Mouse (Mus musculus) midbrain, embryonic 16.5 days (tissue): ENCODE data around the gene Mtif2. TPM values are rescaled to one million over a fixed set of nuclear protein-coding genes. Genes with fewer than 3 reads are reported as not detected.

Experiments used
- ATAC-seq: fragments of 200-750 bp; cut with Nextera tagmentation; 2 replicates; pipeline ENCODE4 v1.8.0; 2017; ENCODE audit warnings: moderate TSS enrichment
- H3K27ac ChIP-seq: fragments of 300-500 bp; sonication (generic); 2 replicates; pipeline ENCODE4 v1.5.1; 2014; ENCODE audit warnings: mild to moderate bottlenecking, low read length, mixed read lengths
- H3K27me3 ChIP-seq: fragments of 300-500 bp; sonication (generic); 2 replicates; pipeline ENCODE4 v1.6.1; 2014; ENCODE audit warnings: low read depth, low read length, mixed read lengths; ENCODE audit not compliant: control insufficient read depth, insufficient read depth
- H3K36me3 ChIP-seq: fragments of 300-500 bp; sonication (generic); 2 replicates; pipeline ENCODE4 v1.6.1; 2014; ENCODE audit warnings: mild to moderate bottlenecking, low read length, moderate library complexity, mixed read lengths; ENCODE audit not compliant: control insufficient read depth, insufficient read depth
- H3K4me1 ChIP-seq: fragments of 300-500 bp; sonication (generic); 2 replicates; pipeline ENCODE4 v1.6.1; 2014; ENCODE audit warnings: mild to moderate bottlenecking, low read length, mixed read lengths; ENCODE audit not compliant: control insufficient read depth, insufficient read depth
- H3K4me2 ChIP-seq: fragments of 300-500 bp; sonication (generic); 2 replicates; pipeline ENCODE4 v1.6.1; 2014; ENCODE audit warnings: mild to moderate bottlenecking, low read length, mixed read lengths
- H3K4me3 ChIP-seq: fragments of 300-500 bp; sonication (generic); 2 replicates; pipeline ENCODE4 v1.5.1; 2014; ENCODE audit warnings: low read depth, mild to moderate bottlenecking, low read length, moderate library complexity, mixed read lengths
- H3K9ac ChIP-seq: fragments of 300-500 bp; sonication (generic); 2 replicates; pipeline ENCODE4 v1.6.1; 2014; ENCODE audit warnings: low read depth, low read length, mixed read lengths
- H3K9me3 ChIP-seq: fragments of 300-500 bp; sonication (generic); replicated peaks from 2 replicates; pipeline ENCODE4 v1.6.1; 2014; ENCODE audit warnings: mild to moderate bottlenecking, low read length, mixed read lengths; ENCODE audit not compliant: control insufficient read depth, poor library complexity, severe bottlenecking
- WGBS: fragments of 180-500 bp; shearing (Covaris S2); extraction: QIAGEN DNeasy Blood & Tissue Kit; methylation state at CpG from one replicate; pipeline ENCODE4 v1.1.7; 2014; 5-methylcytosine and 5-hydroxymethylcytosine counted together
- polyA plus RNA-seq: library from polyadenylated mRNA; unstranded; fragments of >200 nt; fragmentation: Nextera tagmentation; extraction: Ambion mirVana; gene quantifications from 2 replicates; pipeline ENCODE4 v1.2.1, GENCODE M21; 2015

The Mtif2 gene
- polyA plus RNA-seq, 1 experiment from 2014 or later: 43.3 TPM

DNA sequence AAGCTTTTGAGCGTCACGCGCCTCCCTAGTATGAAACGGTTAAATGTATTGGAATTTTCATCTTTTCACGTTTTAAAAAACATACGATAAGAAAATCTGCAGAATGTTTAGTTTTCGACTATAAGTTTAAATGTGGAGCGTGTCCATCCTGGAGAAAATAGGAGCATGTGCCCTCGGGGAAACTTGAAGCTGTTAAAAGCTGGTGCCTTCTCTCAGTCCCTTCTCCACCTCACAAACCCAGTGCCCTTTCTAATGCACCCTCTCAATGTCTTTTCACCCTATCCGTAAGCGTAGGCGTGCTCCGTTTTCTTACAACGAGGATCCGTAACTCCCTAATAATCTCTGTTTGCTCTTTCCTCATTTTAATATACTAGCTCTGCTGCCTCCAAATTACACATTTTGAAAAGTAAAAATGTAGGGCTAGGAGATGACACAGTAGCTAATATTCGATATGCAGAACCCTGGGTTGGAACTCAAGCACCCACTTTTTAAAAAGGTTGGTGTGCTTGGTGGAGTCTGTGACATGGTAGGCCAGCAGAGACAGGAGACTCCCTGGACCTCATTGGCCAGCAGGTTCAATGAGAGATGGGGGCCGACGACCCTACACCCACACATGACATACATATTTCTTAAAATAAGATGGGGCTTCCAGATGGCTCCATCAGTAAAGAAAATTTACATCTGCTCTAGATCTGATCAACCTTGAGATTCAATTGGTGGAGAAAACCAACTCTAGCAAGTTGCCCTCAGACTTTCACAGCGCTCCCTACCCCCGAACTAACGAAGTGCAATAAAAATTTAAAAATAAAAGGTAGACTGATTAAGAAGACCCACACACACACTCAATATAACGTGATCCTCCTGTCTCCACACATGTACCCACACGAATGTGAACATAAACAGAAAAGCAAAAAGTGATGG is 22.6 kb downstream of the Mtif2 start:
- Histone ChIP-seq H3K9me3 (no peaks in the 10 kb centered on the region), H3K27me3 (no peaks in the 10 kb centered on the region), H3K9ac (peak overlapping the region; percentile 88), H3K36me3 (peaks cover 13% of the 10 kb centered on the region), H3K4me1 (peaks cover 13% of the 10 kb centered on the region), H3K4me3 (peak overlapping the region; percentile 86), H3K4me2 (peak overlapping the region; percentile 58), H3K27ac (peak overlapping the region; percentile 94)
- WGBS: 28% methylated on average over 23 of the region's 23 CpGs
- peak; percentile 23; the same call in 1 of the 2 replicates for ATAC-seq

DNA sequence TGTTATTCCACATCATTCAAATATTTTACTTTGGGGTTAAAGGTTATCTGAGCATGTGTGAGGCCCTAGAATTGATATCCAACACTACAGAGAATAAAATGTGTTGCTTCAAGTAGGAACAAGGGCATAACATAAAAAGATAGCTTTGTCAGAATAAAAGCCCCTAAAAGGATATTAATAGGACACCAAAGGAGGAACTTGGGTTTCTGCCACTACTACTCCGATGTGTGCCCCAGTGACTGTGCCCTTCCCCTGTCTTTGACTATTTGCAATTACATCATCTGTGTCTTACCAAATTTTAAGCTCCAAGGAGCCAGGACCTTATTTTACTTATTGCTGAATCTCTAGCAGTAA is 23.2 kb downstream of the Mtif2 start:
- WGBS: 96% methylated on average over 1 of the region's 1 CpGs
- Histone ChIP-seq H3K4me2 (no peak overlapping the region), H3K9ac (no peak overlapping the region), H3K27ac (no peak overlapping the region), H3K36me3 (peaks cover 8% of the 10 kb centered on the region), H3K4me1 (peaks cover 13% of the 10 kb centered on the region), H3K9me3 (no peaks in the 10 kb centered on the region), H3K4me3 (no peak overlapping the region), H3K27me3 (no peaks in the 10 kb centered on the region)
- no peak for ATAC-seq

DNA sequence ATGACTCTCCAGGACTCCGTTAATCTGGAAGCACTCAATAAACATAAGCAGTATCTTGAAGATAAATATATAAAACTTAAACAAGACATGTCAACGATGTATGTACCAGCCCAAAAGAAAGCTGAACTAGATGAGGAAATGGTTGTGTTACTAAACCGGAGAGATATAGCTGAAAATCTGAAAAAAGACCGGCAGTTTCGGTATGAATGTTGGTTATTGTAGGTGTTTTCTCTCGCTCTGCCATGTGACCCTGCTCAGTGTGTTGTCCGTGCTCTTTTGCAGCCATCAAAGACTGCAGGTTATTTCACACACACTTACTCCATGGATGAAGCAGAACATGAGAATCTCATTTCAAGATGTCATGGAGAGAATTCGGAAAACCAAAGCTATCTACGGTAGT is 34.2 kb downstream of the Mtif2 start:
- Histone ChIP-seq H3K9ac (no peak overlapping the region), H3K4me1 (no peaks in the 10 kb centered on the region), H3K9me3 (no peaks in the 10 kb centered on the region), H3K4me3 (no peak overlapping the region), H3K4me2 (no peak overlapping the region), H3K27me3 (no peaks in the 10 kb centered on the region), H3K27ac (no peak overlapping the region), H3K36me3 (no peaks in the 10 kb centered on the region)
- WGBS: 90% methylated on average over 9 of the region's 9 CpGs
- ATAC-seq: no peak

DNA sequence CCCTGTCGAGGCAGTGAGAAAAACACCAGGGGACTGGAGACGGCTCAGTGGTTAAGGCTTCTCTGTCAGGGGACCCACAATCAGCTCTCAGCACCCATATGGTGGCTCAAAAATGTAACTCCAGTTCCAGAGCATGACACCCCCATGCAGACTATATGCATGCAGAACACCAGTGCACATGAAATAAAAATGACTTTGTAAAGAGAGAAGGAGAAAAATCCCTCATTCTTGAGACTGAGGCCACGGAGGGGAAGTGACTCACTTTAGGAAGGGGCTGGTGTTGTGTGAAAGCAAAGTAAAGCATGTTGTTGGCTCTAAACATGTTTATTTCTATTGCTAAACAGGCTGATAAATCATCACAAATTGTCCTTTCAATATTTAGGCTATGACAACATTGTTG is 34.8 kb downstream of the Mtif2 start:
- no peak for ATAC-seq
- 89% methylated on average over 3 of the region's 3 CpGs for WGBS
- no peaks in the 10 kb centered on the region for H3K4me1 ChIP-seq
- no peaks in the 10 kb centered on the region for H3K9me3 ChIP-seq
- H3K36me3 ChIP-seq: no peaks in the 10 kb centered on the region
- H3K4me3 ChIP-seq: no peak overlapping the region
- H3K9ac ChIP-seq: no peak overlapping the region
- H3K27me3 ChIP-seq: no peaks in the 10 kb centered on the region
- no peak overlapping the region for H3K4me2 ChIP-seq
- H3K27ac ChIP-seq: no peak overlapping the region

DNA sequence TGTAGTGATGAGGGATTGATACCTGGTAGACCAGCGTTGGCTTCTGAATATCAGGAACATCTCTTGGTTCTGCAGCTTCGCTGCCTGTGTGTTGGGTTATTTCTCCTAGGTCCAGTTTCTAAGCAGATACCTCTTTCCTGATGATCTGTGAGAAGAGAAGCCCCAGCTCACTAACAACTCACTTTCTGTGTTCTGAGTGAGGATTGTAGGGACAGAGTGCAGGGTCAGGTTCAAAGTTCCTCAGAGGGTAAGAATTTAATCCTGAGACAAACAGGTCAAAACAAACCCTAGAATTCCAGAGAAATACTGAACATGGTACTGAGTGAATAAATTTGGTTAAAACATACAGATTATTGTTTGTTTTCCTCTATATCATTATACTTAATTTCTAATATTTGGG is 37.2 kb downstream of the Mtif2 start:
- Histone ChIP-seq H3K36me3 (no peaks in the 10 kb centered on the region), H3K4me3 (no peak overlapping the region), H3K4me1 (no peaks in the 10 kb centered on the region), H3K27me3 (no peaks in the 10 kb centered on the region), H3K9ac (no peak overlapping the region), H3K4me2 (no peak overlapping the region), H3K9me3 (no peaks in the 10 kb centered on the region), H3K27ac (no peak overlapping the region)
- ATAC-seq: no peak
- WGBS: 83% methylated on average over 2 of the region's 2 CpGs

DNA sequence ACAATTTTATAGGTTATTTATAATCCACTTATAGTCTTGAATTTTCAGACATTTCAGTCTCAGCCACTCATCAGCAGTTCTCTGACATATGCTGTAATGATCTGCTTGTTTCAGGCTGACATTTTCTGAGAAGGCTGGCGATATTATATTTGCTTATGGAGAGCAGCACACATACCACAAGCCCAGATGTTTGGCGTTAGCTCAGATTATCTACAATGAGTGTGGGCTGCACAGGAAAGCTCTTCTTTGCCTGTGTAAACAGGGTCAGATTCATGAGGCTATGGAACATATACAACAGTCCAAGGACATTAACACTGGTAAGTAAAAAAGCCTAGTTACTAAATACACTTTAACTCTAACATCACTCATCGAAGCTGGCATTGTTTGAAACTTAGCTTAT is 45.3 kb downstream of the Mtif2 start:
- Histone ChIP-seq H3K27ac (no peak overlapping the region), H3K4me3 (no peak overlapping the region), H3K9me3 (no peaks in the 10 kb centered on the region), H3K4me1 (no peaks in the 10 kb centered on the region), H3K27me3 (no peaks in the 10 kb centered on the region), H3K4me2 (no peak overlapping the region), H3K36me3 (no peaks in the 10 kb centered on the region), H3K9ac (no peak overlapping the region)
- 77% methylated on average over 3 of the region's 3 CpGs for WGBS
- ATAC-seq: no peak

DNA sequence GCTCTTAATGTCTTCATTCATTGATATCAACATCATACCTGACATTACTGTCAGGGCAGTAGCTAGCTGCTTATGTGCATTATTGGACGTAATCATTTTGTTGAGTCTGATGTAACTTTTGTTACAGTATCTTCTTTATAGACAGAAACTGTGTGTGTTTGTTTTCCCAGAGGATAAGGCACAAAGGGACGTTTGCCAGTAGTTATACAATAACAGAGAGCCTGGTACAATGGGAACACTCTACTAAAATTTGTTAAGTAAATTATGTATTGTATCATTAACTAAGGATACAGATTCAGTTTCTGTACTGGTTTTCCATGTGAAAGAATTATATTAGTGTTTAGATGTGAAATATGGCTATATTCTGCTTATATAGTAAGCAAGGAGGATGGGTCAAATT is 46.4 kb downstream of the Mtif2 start:
- ATAC-seq: no peak

DNA sequence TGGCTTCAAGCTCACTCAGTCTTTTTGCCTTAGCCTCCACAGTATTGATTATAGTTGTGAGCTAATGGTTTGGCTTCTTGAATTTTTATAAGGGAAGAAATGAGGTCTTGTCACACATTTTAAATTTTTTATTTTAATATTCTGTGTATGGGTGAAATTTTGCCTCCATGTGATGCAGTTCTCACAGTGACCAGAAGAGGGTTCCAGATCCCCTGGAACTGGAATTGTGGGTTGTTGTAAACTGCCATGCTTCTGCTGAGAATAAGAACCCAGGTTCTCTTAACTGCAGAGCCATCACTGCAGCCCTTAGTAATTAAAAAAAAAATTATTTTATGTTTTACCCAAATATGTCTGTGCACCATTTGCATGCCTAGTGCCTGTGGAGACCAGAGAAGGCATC is 53.4 kb downstream of the Mtif2 start:
- Histone ChIP-seq H3K4me2 (no peak overlapping the region), H3K4me1 (no peaks in the 10 kb centered on the region), H3K36me3 (no peaks in the 10 kb centered on the region), H3K27ac (no peak overlapping the region), H3K9me3 (no peaks in the 10 kb centered on the region), H3K4me3 (no peak overlapping the region), H3K27me3 (no peaks in the 10 kb centered on the region), H3K9ac (no peak overlapping the region)
- no peak for ATAC-seq

More for the DNA sequence above, 46.4 kb downstream of the Mtif2 start:
- Histone ChIP-seq H3K27me3 (no peaks in the 10 kb centered on the region), H3K9me3 (no peaks in the 10 kb centered on the region), H3K36me3 (no peaks in the 10 kb centered on the region), H3K27ac (no peak overlapping the region), H3K4me2 (no peak overlapping the region), H3K9ac (no peak overlapping the region), H3K4me1 (no peaks in the 10 kb centered on the region), H3K4me3 (no peak overlapping the region)
- WGBS: 75% methylated on average over 2 of the region's 2 CpGs
